Mouse (Mus musculus) spleen, adult 2 months (tissue): ENCODE results near the gene Psmb4.
"Not testable (repeated sequence)": the region's sequence is repeated elsewhere in the genome, so short reads cannot be mapped to it uniquely, and the experiment has no call there.

Experiments
- CTCF ChIP-seq: fragments of 200-500 bp; IDR thresholded peaks from 2 replicates; pipeline ENCODE4 v1.5.1; 2011; ENCODE audit warnings: mild to moderate bottlenecking, inconsistent platforms; ENCODE audit not compliant: insufficient read depth, insufficient read length, insufficient replicate concordance; ENCODE audit errors: extremely low read depth
- POLR2A ChIP-seq: fragments of 200-500 bp; IDR thresholded peaks from 2 replicates; pipeline ENCODE4 v1.6.1; 2011; ENCODE audit warnings: low read depth, low read length, inconsistent platforms

GRCm38 (mm10) chr3:94932279-94932678 is 45.5 kb upstream of the Psmb4 start:
- TF ChIP-seq CTCF, POLR2A: not testable (repeated sequence)
